Mouse (Mus musculus) hindbrain, embryonic 14.5 days (tissue): ENCODE results near the gene Pdlim4. TPM values are rescaled to one million over a fixed set of nuclear protein-coding genes. Genes with fewer than 3 reads are reported as not detected.
A peak's percentile ranks its signal among the peaks of the same experiment; 100 is the strongest.

Experiments used
- ATAC-seq: fragments of 200-750 bp; cut with Nextera tagmentation; 2 replicates; pipeline ENCODE4 v1.8.0; 2017; ENCODE audit warnings: moderate number of reproducible peaks, mild to moderate bottlenecking, moderate TSS enrichment, moderate library complexity; ENCODE audit not compliant: low FRiP score
- DNase-seq: peaks from one replicate; pipeline ENCODE4 v3.0.0-alpha.2; 2015; ENCODE audit warnings: low spot score
- H3K27ac ChIP-seq: fragments of 300-500 bp; sonication (generic); 2 replicates; pipeline ENCODE4 v1.5.1; 2014; ENCODE audit warnings: mild to moderate bottlenecking, moderate library complexity
- H3K27me3 ChIP-seq: fragments of 300-500 bp; sonication (generic); 2 replicates; pipeline ENCODE4 v1.6.1; 2014; ENCODE audit warnings: mild to moderate bottlenecking, low read length, mixed read lengths; ENCODE audit not compliant: control insufficient read depth, insufficient read depth
- H3K36me3 ChIP-seq: fragments of 300-500 bp; sonication (generic); replicated peaks from 2 replicates; pipeline ENCODE4 v1.6.1; 2014; ENCODE audit not compliant: control insufficient read depth, insufficient read depth
- H3K4me1 ChIP-seq: fragments of 300-500 bp; sonication (generic); replicated peaks from 2 replicates; pipeline ENCODE4 v1.6.1; 2014; ENCODE audit warnings: antibody characterized with exemption, low read length, mixed read lengths; ENCODE audit not compliant: control insufficient read depth, insufficient read depth
- H3K4me2 ChIP-seq: fragments of 300-500 bp; sonication (generic); replicated peaks from 2 replicates; pipeline ENCODE4 v1.6.1; 2014; ENCODE audit warnings: mild to moderate bottlenecking, moderate library complexity
- H3K4me3 ChIP-seq: fragments of 300-500 bp; sonication (generic); replicated peaks from 2 replicates; pipeline ENCODE4 v1.5.1; 2014; ENCODE audit warnings: mild to moderate bottlenecking, low read length
- H3K9ac ChIP-seq: fragments of 300-500 bp; sonication (generic); 2 replicates; pipeline ENCODE4 v1.6.1; 2014
- H3K9me3 ChIP-seq: fragments of 300-500 bp; sonication (generic); 2 replicates; pipeline ENCODE4 v1.6.1; 2016; ENCODE audit warnings: low read length; ENCODE audit not compliant: control insufficient read depth
- WGBS: fragments of 180-500 bp; shearing (Covaris S2); extraction: QIAGEN DNeasy Blood & Tissue Kit; methylation state at CpG from one replicate; pipeline ENCODE4 v1.1.7; 2014; 5-methylcytosine and 5-hydroxymethylcytosine counted together
- polyA plus RNA-seq: library from polyadenylated mRNA; unstranded; fragments of >200 nt; fragmentation: Nextera tagmentation; extraction: Ambion mirVana; gene quantifications from 2 replicates; pipeline ENCODE4 v1.2.1, GENCODE M21; 2014

Pdlim4 gene
- polyA plus RNA-seq, 1 experiment from 2014 or later: 30.0 TPM

DNA sequence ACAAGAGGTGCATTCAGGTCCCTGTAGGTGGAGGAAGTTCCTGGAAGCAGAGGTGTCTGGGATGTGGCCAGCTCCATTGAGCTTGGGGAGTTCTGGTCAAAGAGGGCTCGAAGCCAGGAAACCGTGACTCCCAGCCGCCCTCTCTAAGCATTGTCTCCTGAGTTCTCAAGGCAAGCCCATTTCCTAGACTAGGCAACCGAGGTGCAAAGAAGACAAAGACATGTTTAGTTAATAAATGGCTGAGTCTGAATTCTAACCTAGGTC is 3.0 kb downstream of the Pdlim4 start:
- Histone ChIP-seq H3K36me3 (no peaks in the 10 kb centered on the region), H3K27me3 (peaks cover 6% of the 10 kb centered on the region; the same call in 1 of the 2 replicates), H3K4me1 (peaks cover 11% of the 10 kb centered on the region; the same call in 1 of the 2 replicates), H3K4me2 (no peak overlapping the region), H3K27ac (no peak overlapping the region), H3K9me3 (no peaks in the 10 kb centered on the region), H3K9ac (no peak overlapping the region), H3K4me3 (no peak overlapping the region)
- no peak for ATAC-seq
- WGBS: 92% methylated on average over 4 of the region's 4 CpGs
- no peak for DNase-seq

DNA sequence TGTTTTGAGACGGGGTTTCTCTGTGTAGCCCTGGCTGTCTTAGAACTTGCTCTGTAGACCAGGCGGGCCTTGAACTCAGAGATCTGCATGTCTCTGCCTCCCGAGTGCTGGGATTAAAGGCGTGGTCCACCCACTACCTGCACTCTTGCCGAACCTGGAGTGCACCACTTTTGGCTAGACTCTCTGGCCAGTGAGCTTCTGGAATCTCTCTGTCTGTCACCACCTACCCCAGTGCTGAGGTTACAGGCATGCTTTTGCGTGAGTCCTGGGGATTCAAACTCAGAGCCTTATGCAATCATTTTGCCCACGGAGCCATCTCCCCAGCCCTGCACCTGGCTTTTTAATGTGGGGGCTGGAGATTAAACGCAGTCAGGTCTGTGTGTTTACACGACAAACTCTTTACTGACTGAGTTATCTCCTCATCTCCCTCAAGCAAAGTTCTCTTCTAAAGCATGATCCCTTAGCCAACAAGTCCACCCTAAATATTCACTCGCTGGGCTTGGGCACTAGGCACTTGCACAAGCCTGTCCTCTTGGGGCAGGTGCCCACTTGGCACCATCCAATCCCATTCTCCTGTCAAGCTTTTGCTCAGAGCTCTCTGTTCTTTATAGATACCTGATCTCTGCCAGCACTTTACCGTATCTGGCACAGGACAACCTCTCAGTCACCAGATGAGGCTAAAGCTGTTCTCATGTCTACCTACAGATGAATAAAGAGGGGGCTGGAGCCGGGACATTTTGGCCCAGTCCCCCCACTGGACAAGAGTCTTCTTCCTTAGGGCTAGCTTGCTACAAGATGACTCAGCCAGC is 3.5 kb downstream of the Pdlim4 start:
- Histone ChIP-seq H3K36me3 (no peaks in the 10 kb centered on the region), H3K4me1 (peaks cover 11% of the 10 kb centered on the region), H3K9me3 (no peaks in the 10 kb centered on the region), H3K27ac (no peak overlapping the region), H3K4me3 (no peak overlapping the region), H3K27me3 (peaks cover 6% of the 10 kb centered on the region; the same call in 1 of the 2 replicates), H3K4me2 (no peak overlapping the region), H3K9ac (no peak overlapping the region)
- no peak for DNase-seq
- WGBS: 91% methylated on average over 12 of the region's 12 CpGs
- no peak for ATAC-seq

DNA sequence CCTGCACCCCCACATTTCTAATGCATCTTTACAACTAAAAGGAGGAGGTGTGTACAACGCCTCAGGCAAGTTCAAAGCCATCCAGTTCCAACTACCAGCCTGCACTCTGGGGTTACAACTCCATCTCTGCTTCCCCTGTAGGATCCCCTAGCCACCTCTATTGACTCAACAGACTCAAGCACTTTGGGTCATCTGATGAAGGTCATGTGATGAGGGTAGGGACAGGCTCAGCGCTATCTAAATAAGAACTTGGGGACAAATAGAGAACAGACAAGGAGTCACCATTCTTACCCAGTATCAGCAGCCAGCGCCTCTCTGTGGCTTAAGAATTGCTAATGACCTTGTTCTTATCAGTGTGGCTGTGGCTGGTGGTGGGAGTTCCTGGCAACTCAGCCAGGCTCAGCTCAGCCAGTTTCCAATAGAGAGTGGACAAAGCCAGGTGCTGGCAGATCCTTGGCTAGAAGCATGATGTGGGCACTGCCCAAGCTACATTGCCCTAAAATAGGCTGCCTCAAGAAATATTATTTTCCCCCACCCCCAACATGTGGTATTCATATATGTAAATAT is 4.3 kb downstream of the Pdlim4 start:
- no peak overlapping the region for H3K4me3 ChIP-seq
- H3K9ac ChIP-seq: no peak overlapping the region
- H3K4me1 ChIP-seq: peaks cover 18% of the 10 kb centered on the region
- DNase-seq: no peak
- H3K36me3 ChIP-seq: no peaks in the 10 kb centered on the region
- no peak for ATAC-seq
- 76% methylated on average over 3 of the region's 3 CpGs for WGBS
- H3K9me3 ChIP-seq: no peaks in the 10 kb centered on the region
- H3K4me2 ChIP-seq: no peak overlapping the region
- peaks cover 2% of the 10 kb centered on the region; the same call in 1 of the 2 replicates for H3K27me3 ChIP-seq
- H3K27ac ChIP-seq: no peak overlapping the region

DNA sequence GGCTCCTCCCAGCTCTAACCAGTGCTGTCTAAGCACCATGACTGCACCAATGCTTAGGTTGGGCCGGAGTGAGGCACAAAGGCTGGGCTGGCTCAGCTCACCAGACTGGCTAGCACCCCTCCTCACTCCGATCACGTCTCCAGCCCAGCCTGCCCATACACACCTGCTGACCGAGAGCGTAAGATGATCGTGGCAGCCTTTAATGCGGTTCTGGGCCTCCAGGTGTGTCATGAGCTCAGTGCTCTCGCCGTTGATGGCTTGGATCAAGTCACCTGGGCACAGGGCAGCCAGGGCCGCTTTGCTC is 5.4 kb downstream of the Pdlim4 start:
- WGBS: 92% methylated on average over 10 of the region's 10 CpGs
- no peak overlapping the region for H3K9ac ChIP-seq
- H3K4me1 ChIP-seq: peaks cover 21% of the 10 kb centered on the region
- no peaks in the 10 kb centered on the region for H3K27me3 ChIP-seq
- no peak overlapping the region for H3K4me2 ChIP-seq
- ATAC-seq (no peak), DNase-seq (no peak)
- no peak overlapping the region for H3K27ac ChIP-seq
- H3K4me3 ChIP-seq: no peak overlapping the region
- H3K36me3 ChIP-seq: no peaks in the 10 kb centered on the region
- no peaks in the 10 kb centered on the region for H3K9me3 ChIP-seq

DNA sequence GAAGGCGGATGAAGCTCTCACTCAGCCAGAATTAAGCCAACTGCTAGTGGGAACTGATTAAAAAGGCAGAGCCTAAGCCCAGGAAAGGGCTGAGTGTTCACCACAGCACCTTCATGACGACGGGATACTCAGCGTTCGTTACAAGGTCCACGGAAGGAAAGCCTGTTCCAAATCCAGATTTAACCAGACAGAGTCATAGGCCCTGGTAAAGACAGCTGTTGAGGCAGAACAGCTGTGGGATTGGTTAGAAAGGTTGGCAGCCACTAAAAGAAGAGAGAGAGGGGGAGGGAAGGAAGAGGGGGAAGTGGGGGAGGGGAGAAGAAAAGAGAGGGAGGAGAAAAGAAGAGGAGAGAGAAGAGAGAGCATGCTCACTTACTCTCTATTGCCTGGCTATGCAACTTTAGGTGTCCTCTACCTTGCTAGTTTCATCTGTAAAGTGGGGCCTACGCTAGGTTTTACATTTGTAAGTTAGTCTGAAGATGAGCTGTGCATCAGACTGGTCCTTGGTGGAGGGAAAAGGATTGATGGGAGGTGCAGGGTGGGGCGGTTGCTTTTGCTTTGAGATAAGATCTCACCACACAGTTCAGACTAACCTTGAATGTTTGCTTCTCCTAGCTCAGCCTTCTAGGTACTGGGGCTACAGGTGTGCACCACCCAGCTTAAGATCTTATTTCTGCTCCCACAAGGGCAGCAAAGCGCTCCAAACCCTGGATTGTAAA is 5.9 kb downstream of the Pdlim4 start:
- Histone ChIP-seq H3K36me3 (no peaks in the 10 kb centered on the region), H3K9me3 (no peaks in the 10 kb centered on the region), H3K9ac (no peak overlapping the region), H3K27ac (0 out of 2 replicates have a peak overlapping the region, but pooled peaks have one; percentile 6), H3K4me3 (no peak overlapping the region), H3K4me1 (peaks cover 25% of the 10 kb centered on the region), H3K4me2 (no peak overlapping the region), H3K27me3 (no peaks in the 10 kb centered on the region)
- ATAC-seq (no peak), DNase-seq (no peak)
- WGBS: 77% methylated on average over 9 of the region's 9 CpGs

DNA sequence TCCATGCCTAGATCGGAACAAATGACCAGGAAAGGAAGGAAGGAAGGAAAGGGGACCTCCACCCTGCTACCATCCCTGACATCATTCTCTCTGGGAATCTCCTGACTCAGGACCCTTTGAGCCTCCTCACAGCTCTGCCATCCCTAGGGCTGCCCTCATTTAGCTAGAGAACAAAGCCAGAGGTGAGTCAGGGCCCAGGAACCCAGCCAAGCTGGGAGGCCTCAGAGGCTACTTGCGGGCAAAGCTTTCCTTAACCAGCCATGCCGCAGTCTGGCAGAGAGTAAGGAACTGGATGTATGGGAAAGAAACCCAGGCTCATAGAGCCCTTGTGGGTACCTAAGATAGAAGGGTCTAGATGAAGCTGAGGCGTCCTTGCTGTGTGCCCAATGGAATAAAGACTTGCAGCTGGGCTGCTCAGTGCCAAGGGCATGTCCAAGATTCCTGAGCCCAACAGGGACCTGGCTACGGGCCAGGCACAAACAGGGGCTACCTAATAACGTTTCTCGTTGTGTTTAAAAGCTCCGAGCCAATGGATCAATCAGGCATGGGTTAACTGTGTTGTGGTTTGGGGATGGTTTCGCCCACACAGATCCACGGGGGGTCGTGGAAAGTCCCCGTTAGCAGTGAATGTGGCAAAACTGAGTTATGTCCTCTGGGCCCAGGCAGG is 6.6 kb downstream of the Pdlim4 start:
- no peak for ATAC-seq
- no peak for DNase-seq
- H3K9ac ChIP-seq: no peak overlapping the region
- H3K27ac ChIP-seq: 0 out of 2 replicates have a peak overlapping the region, but pooled peaks have one; percentile 6
- no peaks in the 10 kb centered on the region for H3K36me3 ChIP-seq
- H3K4me1 ChIP-seq: peaks cover 19% of the 10 kb centered on the region
- H3K9me3 ChIP-seq: no peaks in the 10 kb centered on the region
- 67% methylated on average over 12 of the region's 12 CpGs for WGBS
- H3K27me3 ChIP-seq: no peaks in the 10 kb centered on the region
- no peak overlapping the region for H3K4me2 ChIP-seq
- H3K4me3 ChIP-seq: no peak overlapping the region

DNA sequence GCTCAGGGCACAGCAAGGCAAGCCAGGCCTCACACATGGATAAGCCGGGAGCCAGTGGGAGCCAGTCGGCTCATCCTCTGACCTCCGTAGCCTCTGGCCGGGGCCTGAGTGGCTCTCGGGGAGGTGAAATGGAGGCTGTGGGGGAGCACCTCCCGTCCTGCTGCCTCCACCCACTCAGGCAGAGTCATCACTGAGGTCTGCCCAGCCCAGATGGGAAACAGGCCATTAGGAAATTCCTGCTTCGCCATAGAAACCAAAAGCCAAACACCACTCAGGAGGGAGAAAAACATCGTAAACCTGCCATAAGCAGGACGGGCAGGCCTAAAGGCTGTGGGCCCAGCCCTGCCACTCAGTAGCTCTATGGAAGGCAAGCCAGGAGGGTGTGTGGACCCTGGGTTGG is 8.5 kb downstream of the Pdlim4 start:
- Histone ChIP-seq H3K4me3 (no peak overlapping the region), H3K9ac (no peak overlapping the region), H3K4me2 (no peak overlapping the region), H3K4me1 (peaks cover 16% of the 10 kb centered on the region), H3K9me3 (no peaks in the 10 kb centered on the region), H3K27ac (no peak overlapping the region), H3K27me3 (no peaks in the 10 kb centered on the region), H3K36me3 (no peaks in the 10 kb centered on the region)
- no peak for DNase-seq
- WGBS: 53% methylated on average over 9 of the region's 9 CpGs
- no peak for ATAC-seq

DNA sequence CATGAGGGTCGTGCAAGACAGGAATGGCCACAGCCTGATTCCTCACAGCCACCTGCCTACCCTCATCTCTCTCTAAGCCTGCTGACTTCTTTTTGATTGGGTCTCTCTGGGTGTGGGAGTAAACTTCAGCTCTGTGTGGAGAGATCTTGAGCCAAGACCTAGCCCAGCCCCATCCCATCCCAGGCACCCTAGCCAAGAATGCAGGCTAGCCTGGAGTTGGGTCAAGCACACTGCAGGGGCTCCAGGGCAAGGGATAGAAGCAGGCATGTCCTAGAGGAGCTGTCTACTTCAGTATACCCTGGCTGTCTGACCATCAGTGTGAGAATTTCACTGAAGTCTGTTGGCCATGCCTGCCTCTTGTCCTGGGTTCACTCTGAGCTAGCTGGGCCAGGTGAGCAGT is 9.3 kb downstream of the Pdlim4 start:
- 42% methylated on average over 1 of the region's 1 CpGs for WGBS
- Histone ChIP-seq H3K9ac (0 out of 2 replicates have a peak overlapping the region, but pooled peaks have one; percentile 11), H3K4me1 (peaks cover 16% of the 10 kb centered on the region), H3K36me3 (no peaks in the 10 kb centered on the region), H3K27me3 (no peaks in the 10 kb centered on the region), H3K27ac (peak overlapping the region; percentile 62; the same call in 1 of the 2 replicates), H3K4me3 (no peak overlapping the region), H3K9me3 (no peaks in the 10 kb centered on the region), H3K4me2 (no peak overlapping the region)
- DNase-seq: no peak
- no peak for ATAC-seq

DNA sequence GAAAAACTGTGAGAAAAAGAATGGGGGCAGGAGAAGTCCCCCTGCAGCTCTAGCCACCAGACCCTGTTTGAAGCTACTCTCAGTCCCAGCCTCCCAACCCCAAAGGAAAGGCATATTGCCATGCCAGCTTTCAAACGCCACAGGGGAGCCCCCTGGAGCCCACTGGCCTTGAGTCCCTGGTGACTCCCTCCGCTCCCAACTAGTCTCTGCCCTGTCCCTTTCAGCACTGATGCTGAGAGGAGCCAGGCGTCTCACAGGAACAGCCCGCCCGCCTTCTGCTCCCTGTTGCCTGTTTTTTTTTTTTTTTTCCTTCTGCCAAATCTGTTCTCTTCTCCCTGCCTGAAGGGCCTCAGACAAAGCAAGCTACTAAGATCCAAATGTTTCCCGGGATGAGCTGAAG is 10.2 kb downstream of the Pdlim4 start:
- H3K27ac ChIP-seq: peak overlapping the region; percentile 62
- WGBS: 17% methylated on average over 6 of the region's 6 CpGs
- H3K27me3 ChIP-seq: no peaks in the 10 kb centered on the region
- H3K4me3 ChIP-seq: no peak overlapping the region
- H3K9me3 ChIP-seq: no peaks in the 10 kb centered on the region
- no peak overlapping the region for H3K4me2 ChIP-seq
- DNase-seq: no peak
- no peak overlapping the region for H3K9ac ChIP-seq
- ATAC-seq: peak; percentile 49; the same call in 1 of the 2 replicates
- no peaks in the 10 kb centered on the region for H3K36me3 ChIP-seq
- peaks cover 16% of the 10 kb centered on the region for H3K4me1 ChIP-seq
